Mouse (Mus musculus) small intestine, adult 2 months (tissue): Measurements from ENCODE around the gene 4930568D16Rik.

Experiments used
- CTCF ChIP-seq: fragments of 200-500 bp; IDR thresholded peaks from 2 replicates; pipeline ENCODE4 v1.5.1; 2012; ENCODE audit warnings: low read depth, mild to moderate bottlenecking, control low read depth, inconsistent platforms, low read length, moderate library complexity, mixed read lengths; ENCODE audit not compliant: insufficient replicate concordance, insufficient read length; ENCODE audit errors: extremely low read depth
- POLR2A ChIP-seq: fragments of 200-500 bp; IDR thresholded peaks from 2 replicates; pipeline ENCODE4 v1.6.1; 2012; ENCODE audit warnings: low read depth, mild to moderate bottlenecking, control low read depth, inconsistent platforms, low read length, moderate library complexity

- TF ChIP-seq CTCF (no peak), POLR2A (no peak)
These were observed 45.3 kb upstream of the 4930568D16Rik start for GRCm38 (mm10) chr2:35412810-35413209.
